ENCODE assay signal across 11 mouse cellular contexts in genomic region chr8:61670376-61670775, GRCm38 (mm10).
"Had no signal": no experiment of that assay in that cellular context is flagged by ENCODE, and none has a peak within 500 bp of the region (broad histone marks: within the 10 kb centered on the region; RNA-seq: fewer than 3 reads in every experiment).

No protein-coding gene starts in this region.

- ATAC-seq: midbrain, embryonic 13.5 days had no signal

- H3K4me3 ChIP-seq: limb, embryonic 13.5 days; midbrain, embryonic 13.5 days had no signal

- H3K36me3 ChIP-seq: midbrain, embryonic 13.5 days had no signal

- H3K9me3 ChIP-seq: limb, embryonic 13.5 days; midbrain, embryonic 13.5 days had no signal

- H3K27me3 ChIP-seq: limb, embryonic 13.5 days; midbrain, embryonic 13.5 days had no signal

- H3K4me2 ChIP-seq: limb, embryonic 13.5 days; midbrain, embryonic 13.5 days had no signal

- H3K27ac ChIP-seq: limb, embryonic 13.5 days; liver, embryonic 14.5 days; midbrain, embryonic 13.5 days had no signal

- H3K9ac ChIP-seq: limb, embryonic 13.5 days; liver, embryonic 14.5 days; midbrain, embryonic 13.5 days had no signal

- DNase-seq: kidney, postnatal 14 days; left cerebral cortex, postnatal 4 days; lung, adult 18-20 months; right cerebral cortex, adult 18-20 months; right cerebral cortex, postnatal 4 days; spleen, adult 18-20 months; thymus, adult 18-20 months; thymus, postnatal 14 days had no signal
